Mouse (Mus musculus) intestine, embryonic 15.5 days (tissue): ENCODE data around the gene Gm44511. TPM values are rescaled to one million over a fixed set of nuclear protein-coding genes. Genes with fewer than 3 reads are reported as not detected.
A peak's percentile ranks its signal among the peaks of the same experiment; 100 is the strongest.
"Not testable (repeated sequence)": the region's sequence is repeated elsewhere in the genome, so short reads cannot be mapped to it uniquely, and the experiment has no call there.

Experiments
- ATAC-seq: fragments of 200-750 bp; cut with Nextera tagmentation; 2 replicates; pipeline ENCODE4 v1.8.0; 2017; ENCODE audit warnings: moderate TSS enrichment, moderate library complexity
- H3K27ac ChIP-seq: fragments of 300-500 bp; sonication (generic); 2 replicates; pipeline ENCODE4 v1.5.1; 2015; ENCODE audit warnings: mild to moderate bottlenecking, inconsistent platforms
- H3K27me3 ChIP-seq: fragments of 300-500 bp; sonication (generic); replicated peaks from 2 replicates; pipeline ENCODE4 v1.6.1; 2015; ENCODE audit warnings: inconsistent platforms
- H3K36me3 ChIP-seq: fragments of 300-500 bp; sonication (generic); 2 replicates; pipeline ENCODE4 v1.6.1; 2015; ENCODE audit warnings: inconsistent platforms
- H3K4me1 ChIP-seq: fragments of 300-500 bp; sonication (generic); replicated peaks from 2 replicates; pipeline ENCODE4 v1.6.1; 2015; ENCODE audit warnings: inconsistent platforms
- H3K4me2 ChIP-seq: fragments of 300-500 bp; sonication (generic); replicated peaks from 2 replicates; pipeline ENCODE4 v1.6.1; 2015; ENCODE audit warnings: mild to moderate bottlenecking, inconsistent platforms
- H3K4me3 ChIP-seq: fragments of 300-500 bp; sonication (generic); replicated peaks from 2 replicates; pipeline ENCODE4 v1.5.1; 2015; ENCODE audit warnings: inconsistent platforms
- H3K9ac ChIP-seq: fragments of 300-500 bp; sonication (generic); 2 replicates; pipeline ENCODE4 v1.6.1; 2015; ENCODE audit warnings: inconsistent platforms
- H3K9me3 ChIP-seq: fragments of 300-500 bp; sonication (generic); 2 replicates; pipeline ENCODE4 v1.6.1; 2016; ENCODE audit warnings: inconsistent platforms
- WGBS: fragments of 180-500 bp; shearing (Covaris S2); methylation state at CpG from one replicate; pipeline ENCODE4 v1.1.7; 2015; 5-methylcytosine and 5-hydroxymethylcytosine counted together
- polyA plus RNA-seq: library from polyadenylated mRNA; unstranded; fragments of >200 nt; fragmentation: Nextera tagmentation; extraction: Ambion mirVana; gene quantifications from 2 replicates; pipeline ENCODE4 v1.2.1, GENCODE M21; 2015

Gene Gm44511
- polyA plus RNA-seq, 1 experiment from 2014 or later, result not detected

GRCm38 (mm10) chr6:128763736-128764523 is 62.2 kb downstream of the Gm44511 start:
- H3K4me2 ChIP-seq, result peak overlapping the region; percentile 74
- H3K9ac ChIP-seq, result peak overlapping the region; percentile 54
- H3K36me3 ChIP-seq, result no peaks in the 10 kb centered on the region
- peak; percentile 93 for ATAC-seq
- no peaks in the 10 kb centered on the region for H3K27me3 ChIP-seq
- no peaks in the 10 kb centered on the region for H3K9me3 ChIP-seq
- H3K4me3 ChIP-seq, result peak overlapping the region; percentile 54
- peak overlapping the region; percentile 77 for H3K27ac ChIP-seq
- WGBS, result 1% methylated on average over 30 of the region's 30 CpGs
- peaks cover 3% of the 10 kb centered on the region; the same call in 1 of the 2 replicates for H3K4me1 ChIP-seq

DNA sequence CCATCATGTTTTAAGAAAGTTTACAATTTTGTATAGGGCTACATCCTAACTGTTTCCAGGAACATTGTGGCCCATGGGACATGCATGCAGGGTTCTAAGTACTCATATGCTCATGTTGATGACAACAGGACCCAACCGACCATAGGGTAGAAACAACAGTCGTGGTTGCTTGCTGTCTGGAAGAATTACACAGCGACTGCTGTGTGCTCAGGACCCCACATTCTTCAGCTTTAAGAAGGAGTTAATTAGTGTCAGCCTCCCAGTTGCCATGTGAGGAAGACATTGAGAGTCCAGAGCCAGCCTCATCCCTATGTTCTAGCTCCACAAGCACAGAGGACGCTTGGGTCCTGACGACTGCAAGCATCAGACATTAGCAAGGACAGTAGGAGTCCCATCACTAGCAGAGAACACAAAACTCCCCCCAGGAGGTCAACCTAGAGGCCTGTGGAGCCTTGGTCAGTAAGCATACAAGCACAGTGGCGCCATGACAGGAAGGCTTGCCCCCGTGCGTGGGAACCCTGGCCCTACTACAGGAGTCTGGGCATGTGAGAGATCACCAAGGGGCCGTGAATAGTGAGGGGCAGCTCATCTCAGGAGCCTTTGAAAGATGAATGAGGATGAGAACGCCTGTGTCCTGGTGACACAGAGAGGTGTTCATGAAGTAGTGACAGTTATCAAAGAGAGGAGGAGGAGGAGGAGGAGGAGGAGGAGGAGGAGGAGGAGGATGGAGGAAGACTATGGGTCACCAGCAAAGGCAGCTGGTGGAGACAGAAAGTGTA is 63.0 kb downstream of the Gm44511 start:
- Histone ChIP-seq H3K4me3 (peak overlapping the region; percentile 54), H3K4me2 (peak overlapping the region; percentile 74)
- H3K9ac ChIP-seq, ATAC-seq, H3K4me1 ChIP-seq, H3K27ac ChIP-seq, H3K9me3 ChIP-seq, H3K36me3 ChIP-seq, H3K27me3 ChIP-seq: not testable (repeated sequence)
- WGBS, result 76% methylated on average over 9 of the region's 10 CpGs

GRCm38 (mm10) chr6:128761144-128761540 is 65.0 kb downstream of the Gm44511 start:
- WGBS, result 41% methylated on average over 5 of the region's 5 CpGs
- peak overlapping the region; percentile 51 for H3K4me2 ChIP-seq
- no peaks in the 10 kb centered on the region for H3K9me3 ChIP-seq
- no peaks in the 10 kb centered on the region for H3K27me3 ChIP-seq
- ATAC-seq, result no peak
- H3K9ac ChIP-seq, result peak overlapping the region; percentile 30
- H3K4me1 ChIP-seq, result peaks cover 3% of the 10 kb centered on the region; the same call in 1 of the 2 replicates
- no peaks in the 10 kb centered on the region for H3K36me3 ChIP-seq
- no peak overlapping the region; the same call in 1 of the 2 replicates for H3K27ac ChIP-seq
- H3K4me3 ChIP-seq, result peak overlapping the region; percentile 63

GRCm38 (mm10) chr6:128760416-128761143 is 65.5 kb downstream of the Gm44511 start:
- H3K4me1 ChIP-seq, H3K9me3 ChIP-seq, H3K27me3 ChIP-seq, H3K36me3 ChIP-seq: not testable (repeated sequence)
- peak overlapping the region; percentile 85 for H3K27ac ChIP-seq
- under 1% methylated on average over 44 of the region's 44 CpGs for WGBS
- peak overlapping the region; percentile 51 for H3K4me2 ChIP-seq
- H3K9ac ChIP-seq, result peak overlapping the region; percentile 59
- peak; percentile 75 for ATAC-seq
- peak overlapping the region; percentile 63 for H3K4me3 ChIP-seq

DNA sequence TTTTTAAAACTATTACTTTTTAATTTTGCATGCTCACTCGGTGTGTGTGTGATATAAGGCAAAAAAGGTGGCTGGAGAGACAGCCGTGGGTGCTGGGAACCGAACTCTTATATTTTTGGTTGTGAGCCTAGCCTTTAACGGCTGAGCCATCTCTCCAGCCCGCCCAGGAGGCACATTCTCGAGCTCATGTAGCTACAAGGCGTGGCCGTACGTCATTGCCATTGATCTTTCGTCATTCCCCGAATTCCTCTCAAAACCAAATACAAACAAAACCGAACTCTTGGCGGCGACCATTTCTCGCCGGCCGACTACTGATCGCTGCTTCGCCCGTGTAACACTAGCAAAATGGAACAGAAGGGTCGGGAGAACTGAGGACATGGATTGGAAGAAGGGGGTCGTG is 66.1 kb downstream of the Gm44511 start:
- not testable (repeated sequence) for H3K9me3 ChIP-seq

DNA sequence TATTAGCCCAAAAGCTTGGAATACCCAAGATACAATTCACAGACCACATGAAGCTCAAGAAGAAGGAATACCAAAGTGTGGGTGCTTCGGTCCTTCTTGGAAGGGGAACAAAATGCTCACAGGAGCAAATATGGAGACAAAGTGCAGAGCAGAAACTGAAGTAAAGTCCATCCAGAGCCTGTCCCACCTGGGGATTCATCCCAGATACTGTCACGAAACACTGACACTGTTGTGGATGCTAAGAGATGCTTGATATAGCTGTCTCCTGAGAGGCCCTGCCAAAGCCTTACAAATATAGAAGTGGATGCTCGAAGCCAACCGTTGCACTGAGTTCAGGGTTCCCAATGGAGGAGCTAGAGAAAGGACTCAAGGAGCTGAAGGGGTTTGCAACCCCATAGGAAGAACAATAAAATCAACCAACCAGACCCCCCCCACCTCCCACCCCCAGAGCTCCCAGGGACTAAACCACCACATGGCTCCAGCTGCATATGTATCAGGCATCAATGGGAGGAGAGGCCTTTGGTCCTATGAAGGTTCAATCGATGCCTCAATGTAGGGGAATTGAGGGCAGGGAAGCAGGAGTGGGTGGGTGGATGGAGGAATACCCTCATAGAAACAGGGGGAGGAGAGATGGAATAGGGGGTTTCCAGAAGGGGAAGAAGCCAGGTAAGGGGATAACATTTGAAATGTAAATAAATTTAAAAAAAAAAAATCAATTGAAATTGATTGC is 66.7 kb downstream of the Gm44511 start:
- Histone ChIP-seq H3K4me1 (peaks cover 6% of the 10 kb centered on the region; the same call in 1 of the 2 replicates), H3K27ac (no peak overlapping the region), H3K9me3 (no peaks in the 10 kb centered on the region), H3K27me3 (no peaks in the 10 kb centered on the region), H3K36me3 (no peaks in the 10 kb centered on the region), H3K4me3 (no peak overlapping the region), H3K4me2 (0 out of 2 replicates have a peak overlapping the region, but pooled peaks have one; percentile 30), H3K9ac (no peak overlapping the region)
- ATAC-seq, result no peak
- 85% methylated on average over 5 of the region's 5 CpGs for WGBS

More for the DNA sequence above, 66.1 kb downstream of the Gm44511 start:
- peak overlapping the region; percentile 47 for H3K4me2 ChIP-seq
- H3K9ac ChIP-seq, result peak overlapping the region; percentile 59
- peak overlapping the region; percentile 63 for H3K4me3 ChIP-seq
- ATAC-seq, result peak; percentile 38
- under 1% methylated on average over 22 of the region's 22 CpGs for WGBS
- not testable (repeated sequence) for H3K27me3 ChIP-seq, H3K4me1 ChIP-seq, H3K36me3 ChIP-seq
- peak overlapping the region; percentile 85 for H3K27ac ChIP-seq

DNA sequence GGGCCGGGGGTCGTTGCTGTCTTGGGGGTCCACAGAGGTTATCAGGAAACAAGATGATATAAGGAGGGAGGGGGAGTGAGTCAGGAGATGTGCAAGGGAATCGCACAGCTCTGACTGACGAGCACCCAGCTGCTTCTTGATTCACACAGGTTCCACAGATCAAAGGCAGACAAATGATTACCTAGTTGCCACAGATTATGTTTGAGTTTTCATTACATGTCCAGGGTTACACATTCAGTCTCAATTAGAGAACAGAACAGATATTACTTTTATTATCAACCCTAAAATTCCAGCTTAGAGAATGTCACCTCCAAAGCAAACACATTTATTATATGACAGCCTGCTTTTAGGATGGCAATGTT is 70.7 kb downstream of the Gm44511 start:
- H3K27ac ChIP-seq, H3K36me3 ChIP-seq, H3K9ac ChIP-seq, H3K4me1 ChIP-seq, H3K9me3 ChIP-seq, H3K4me3 ChIP-seq, H3K4me2 ChIP-seq, H3K27me3 ChIP-seq: not testable (repeated sequence)
- peak; percentile 34 for ATAC-seq
- 20% methylated on average over 4 of the region's 4 CpGs for WGBS

DNA sequence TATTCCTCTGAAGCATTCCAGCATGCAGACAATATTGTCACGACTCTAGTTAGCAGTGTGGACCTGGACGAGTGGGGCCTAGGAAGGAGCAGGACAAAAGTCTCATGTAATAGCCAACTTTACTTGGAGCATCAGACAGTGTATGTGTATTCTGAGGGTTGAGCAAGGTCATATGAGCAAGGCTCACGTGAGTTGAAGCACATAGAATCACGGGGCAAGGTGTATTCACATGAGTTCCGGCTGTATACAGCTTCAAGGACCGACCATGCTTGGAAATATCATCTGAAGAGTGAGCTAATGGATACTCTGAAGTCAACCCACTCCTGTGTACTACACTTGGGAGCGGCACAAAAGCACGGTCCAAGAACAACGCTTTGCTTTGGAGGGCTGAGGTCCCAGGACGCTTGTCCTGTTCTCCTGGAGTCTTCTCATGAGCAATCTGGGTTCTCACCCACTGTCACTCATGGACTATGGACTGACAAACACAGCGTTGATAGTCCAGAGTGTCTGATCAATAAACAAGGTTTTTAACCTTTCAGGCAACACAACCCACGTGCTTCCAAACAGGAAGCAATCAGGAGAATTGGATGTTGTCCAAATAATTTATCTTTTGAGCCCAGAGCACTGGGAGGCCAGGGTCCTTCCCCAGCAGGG is 71.2 kb downstream of the Gm44511 start:
- not testable (repeated sequence) for H3K4me3 ChIP-seq, H3K4me1 ChIP-seq, H3K27me3 ChIP-seq, H3K9ac ChIP-seq, H3K36me3 ChIP-seq, H3K9me3 ChIP-seq
- 55% methylated on average over 12 of the region's 12 CpGs for WGBS
- H3K27ac ChIP-seq, result peak overlapping the region; percentile 71
- ATAC-seq, result peak; percentile 65
- peak overlapping the region; percentile 43; the same call in 1 of the 2 replicates for H3K4me2 ChIP-seq

DNA sequence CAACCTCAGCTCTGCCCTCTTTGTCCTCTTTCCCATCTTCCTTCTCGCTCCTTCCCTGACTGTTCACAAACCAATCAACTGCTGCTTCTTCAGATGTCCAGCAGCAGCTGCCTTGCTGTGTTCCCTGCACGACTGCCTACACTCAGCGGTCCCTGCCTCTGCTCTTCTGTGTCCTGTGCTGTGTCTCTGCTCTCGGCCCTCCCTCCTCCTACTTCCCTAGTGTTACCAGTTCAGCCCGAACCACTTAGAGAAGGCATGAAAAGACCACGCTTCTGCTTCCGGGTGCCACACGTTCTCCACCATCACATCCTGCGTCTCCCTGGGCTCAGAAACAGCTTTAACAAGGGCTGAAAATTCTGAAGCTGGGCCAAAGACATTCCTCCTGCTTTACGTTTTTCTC is 71.8 kb downstream of the Gm44511 start:
- WGBS, result 19% methylated on average over 10 of the region's 10 CpGs
- not testable (repeated sequence) for H3K36me3 ChIP-seq, H3K4me1 ChIP-seq, H3K9me3 ChIP-seq, H3K4me3 ChIP-seq, H3K9ac ChIP-seq, H3K27me3 ChIP-seq
- H3K4me2 ChIP-seq, result peak overlapping the region; percentile 43
- ATAC-seq, result peak; percentile 79
- H3K27ac ChIP-seq, result peak overlapping the region; percentile 71

- peak; percentile 91 for ATAC-seq
- not testable (repeated sequence) for H3K4me3 ChIP-seq, H3K9ac ChIP-seq, H3K4me1 ChIP-seq, H3K9me3 ChIP-seq, H3K27me3 ChIP-seq, H3K36me3 ChIP-seq
- Histone ChIP-seq H3K27ac (0 out of 2 replicates have a peak overlapping the region, but pooled peaks have one; percentile 71), H3K4me2 (peak overlapping the region; percentile 43)
- 35% methylated on average over 8 of the region's 8 CpGs for WGBS
These were observed 72.4 kb downstream of the Gm44511 start for GRCm38 (mm10) chr6:128753610-128754224.

GRCm38 (mm10) chr6:128747006-128747405 is 79.1 kb downstream of the Gm44511 start:
- 77% methylated on average over 6 of the region's 6 CpGs for WGBS
- H3K36me3 ChIP-seq, ATAC-seq, H3K27ac ChIP-seq, H3K9me3 ChIP-seq, H3K27me3 ChIP-seq, H3K9ac ChIP-seq, H3K4me1 ChIP-seq, H3K4me2 ChIP-seq, H3K4me3 ChIP-seq: not testable (repeated sequence)
